Mouse (Mus musculus): ENCODE measurements at regions not wholly inside any gene's neighbourhood (a gene's known extent, or its start where the extent isn't known, plus 50 kb on each side); places are given as distances from the start of the nearest gene placed in this dataset.
"Not testable (repeated sequence)": the region's sequence is repeated elsewhere in the genome, so short reads cannot be mapped to it uniquely, and the experiment has no call there.

DNA sequence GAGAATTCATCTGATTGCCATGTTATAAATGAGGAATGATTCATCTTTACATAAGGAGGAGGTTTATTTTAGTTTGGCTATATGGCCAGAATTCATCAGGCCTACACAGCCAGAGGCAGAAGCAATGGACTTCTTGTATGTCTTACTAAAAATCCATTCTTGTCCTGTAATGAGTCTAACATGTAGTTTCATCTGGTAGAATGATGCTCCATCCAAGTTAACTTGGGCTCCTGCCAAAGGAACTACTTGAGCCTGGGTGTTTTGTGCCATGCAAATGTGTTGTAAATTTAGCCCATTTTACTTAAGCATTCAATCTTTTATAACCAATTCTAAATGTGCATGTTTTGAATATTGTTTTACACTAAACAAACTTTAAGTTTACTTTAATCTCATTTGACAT lies 462.9 kb upstream of the Pom121l12 start:
- ATAC-seq (ENCODE audit: low TSS enrichment) = peak; percentile 84

DNA sequence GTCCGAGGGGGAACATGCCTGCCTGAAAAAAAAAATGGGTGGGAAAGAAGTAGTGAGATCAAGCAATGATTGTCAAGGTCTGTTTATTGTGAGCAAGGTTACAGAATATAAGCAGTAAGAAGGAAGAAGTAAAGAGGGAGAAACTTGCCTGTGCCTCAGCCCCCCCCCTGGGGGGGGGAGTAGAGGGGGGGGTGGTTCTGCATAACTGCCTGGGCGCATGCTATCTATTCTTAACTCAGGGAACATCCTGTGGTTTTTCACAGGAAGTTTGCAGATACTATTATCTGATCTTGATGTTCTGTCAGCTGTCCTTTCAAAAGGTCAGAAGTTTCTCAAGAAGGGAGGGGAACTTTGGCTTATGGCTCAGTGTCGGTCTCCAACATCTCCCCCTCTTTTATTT lies 456.7 kb upstream of the Pom121l12 start:
- not testable (repeated sequence) for ATAC-seq (ENCODE audit: low TSS enrichment)

DNA sequence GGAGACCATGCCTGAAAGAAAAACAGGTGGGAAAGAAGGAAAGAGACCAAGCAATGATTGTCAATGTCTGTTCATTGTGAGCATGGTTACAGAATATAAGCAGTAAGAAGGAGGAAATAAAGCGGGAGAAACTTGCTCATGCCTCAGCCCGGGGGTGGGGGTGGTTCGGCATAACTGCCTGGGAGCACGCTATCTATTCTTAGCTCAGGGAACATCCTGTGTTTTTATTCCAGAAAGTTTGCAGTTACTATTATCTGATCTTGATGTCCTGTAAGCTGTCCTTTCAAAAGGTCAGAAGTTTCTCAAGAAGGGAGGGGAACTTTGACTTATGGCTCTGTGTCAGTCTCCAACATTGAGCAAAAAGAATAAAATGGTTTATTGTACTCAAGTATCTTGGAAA lies 451.4 kb upstream of the Pom121l12 start:
- no peak for ATAC-seq (ENCODE audit: low TSS enrichment)

DNA sequence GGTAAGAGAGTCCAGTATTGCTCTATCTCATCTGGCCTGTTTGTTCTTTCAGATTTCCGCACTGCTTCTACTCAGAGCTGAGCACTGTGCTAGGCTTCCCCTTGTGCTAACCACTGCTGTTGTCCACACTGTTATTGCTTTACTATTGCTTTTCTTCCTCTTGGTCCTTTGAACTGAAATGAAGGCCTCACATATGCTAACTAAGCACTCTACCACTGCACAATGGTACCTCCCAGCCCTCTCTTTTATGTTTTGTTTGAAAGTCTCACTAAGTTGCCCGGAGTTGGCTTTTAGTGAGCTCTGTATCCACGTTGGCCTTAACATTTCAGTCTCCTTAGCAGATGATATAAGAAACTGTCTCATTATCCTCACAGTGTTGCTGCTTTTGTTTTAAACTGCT lies 439.7 kb upstream of the Pom121l12 start:
- no peak for ATAC-seq (ENCODE audit: low TSS enrichment)

DNA sequence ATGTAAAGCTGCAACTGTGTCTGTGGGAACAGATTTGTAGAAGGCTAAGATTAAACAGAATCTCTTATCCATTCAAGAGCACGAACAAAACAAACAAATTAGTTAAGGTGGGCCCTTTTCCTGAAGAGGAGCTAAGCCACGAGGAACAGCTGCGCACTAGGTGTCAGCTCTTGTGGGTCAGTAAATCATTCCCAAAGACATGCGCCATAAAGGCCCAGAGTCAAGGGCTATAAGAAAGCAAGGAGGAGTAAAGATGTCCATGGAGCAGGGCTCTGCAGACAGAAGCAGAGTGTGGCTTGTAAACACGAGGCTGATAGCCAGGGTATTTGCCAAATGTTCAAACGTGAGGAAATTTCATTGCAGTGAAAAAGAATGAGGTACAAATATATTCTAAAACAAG lies 429.6 kb upstream of the Pom121l12 start:
- ATAC-seq (ENCODE audit: low TSS enrichment) = no peak

DNA sequence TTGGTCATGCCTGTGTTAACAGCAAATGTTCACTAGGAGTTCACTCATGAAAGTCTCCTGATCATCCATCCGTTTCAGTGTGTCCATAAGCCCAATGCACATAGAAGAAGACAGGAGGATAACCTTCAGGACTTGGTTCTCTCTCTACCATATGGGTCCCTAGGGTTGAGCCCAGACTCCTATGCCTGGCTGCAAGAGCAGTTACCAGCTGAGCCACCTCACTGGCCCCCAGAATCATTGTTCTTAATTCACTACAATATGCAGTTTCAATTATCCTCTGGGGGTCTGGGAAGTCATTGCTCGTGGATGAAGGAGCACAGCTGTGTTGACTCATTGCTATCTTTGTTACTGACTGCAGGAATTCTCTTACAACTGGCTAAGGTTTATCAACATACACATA lies 424.5 kb upstream of the Pom121l12 start:
- no peak for ATAC-seq (ENCODE audit: low TSS enrichment)

DNA sequence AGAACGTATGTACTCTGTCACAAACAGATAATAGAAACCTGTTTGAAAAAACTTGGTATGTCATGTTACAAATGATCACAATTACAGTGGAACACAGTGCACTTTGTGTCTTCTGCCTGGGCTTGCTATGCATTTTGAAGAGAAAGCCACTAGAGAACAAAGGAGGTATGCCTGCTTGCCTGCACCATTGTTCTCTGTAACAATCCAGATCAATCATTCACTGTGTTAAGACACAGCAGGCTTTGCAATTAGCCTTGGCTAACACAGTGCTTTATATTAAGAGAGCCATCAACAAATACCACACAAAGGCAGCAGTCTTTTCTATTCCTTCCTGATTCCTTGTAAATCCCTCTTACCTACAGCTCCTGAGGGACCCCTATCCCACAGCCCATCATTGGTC lies 417.1 kb upstream of the Pom121l12 start:
- peak; percentile 74 for ATAC-seq (ENCODE audit: low TSS enrichment)

DNA sequence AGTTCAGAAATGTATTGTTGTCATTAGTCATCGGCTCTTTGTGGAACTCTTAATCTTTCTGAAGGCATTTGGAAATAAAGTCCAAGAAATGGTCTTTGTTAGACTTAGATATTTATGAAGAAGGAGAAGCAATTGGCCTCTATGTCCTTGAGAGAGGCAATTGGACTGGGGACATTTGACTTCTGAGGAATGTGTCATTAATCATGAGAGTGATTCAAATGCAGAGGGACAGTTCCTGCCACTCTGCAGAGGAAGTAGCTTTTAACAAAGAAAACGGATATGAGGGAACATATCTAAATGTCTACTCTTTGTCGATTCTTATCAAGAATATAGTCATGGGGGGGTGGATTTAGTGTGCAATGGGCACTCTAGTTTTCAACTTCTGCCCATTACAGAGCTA lies 416.6 kb upstream of the Pom121l12 start:
- no peak for ATAC-seq (ENCODE audit: low TSS enrichment)

DNA sequence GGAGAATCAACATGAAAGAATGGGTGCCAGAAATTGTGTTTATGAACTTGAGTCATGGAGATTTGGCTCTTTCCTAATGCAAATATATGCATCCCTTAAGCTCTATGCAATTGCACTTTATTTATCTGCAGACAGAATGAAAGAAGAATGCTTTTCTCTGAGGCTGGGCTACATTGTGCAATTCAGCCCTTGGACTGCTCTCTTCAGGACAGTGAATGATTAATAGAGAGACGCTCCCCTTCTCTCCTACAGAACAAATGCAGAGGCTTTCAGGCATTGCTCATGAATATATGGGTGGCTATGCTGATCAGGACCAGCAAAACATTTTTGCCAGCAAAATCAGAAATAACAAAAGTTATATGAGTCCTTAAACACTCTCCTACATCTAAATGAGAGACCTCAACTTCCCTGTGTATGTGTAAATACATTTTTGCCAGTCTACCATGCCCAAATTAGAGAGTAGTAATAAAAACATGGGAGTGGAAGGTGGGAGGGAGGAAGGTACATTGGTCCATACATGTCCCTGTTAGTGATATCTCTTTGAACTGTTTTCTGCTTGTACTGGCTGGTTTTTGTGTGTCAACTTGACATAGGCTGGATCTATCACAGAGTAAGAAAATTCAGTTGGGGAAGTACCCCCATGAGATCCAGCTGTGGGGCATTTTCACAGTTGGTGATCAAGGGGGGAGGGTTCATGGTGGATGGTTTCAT lies 415.7 kb upstream of the Pom121l12 start:
- peak; percentile 59 for ATAC-seq (ENCODE audit: low TSS enrichment)

DNA sequence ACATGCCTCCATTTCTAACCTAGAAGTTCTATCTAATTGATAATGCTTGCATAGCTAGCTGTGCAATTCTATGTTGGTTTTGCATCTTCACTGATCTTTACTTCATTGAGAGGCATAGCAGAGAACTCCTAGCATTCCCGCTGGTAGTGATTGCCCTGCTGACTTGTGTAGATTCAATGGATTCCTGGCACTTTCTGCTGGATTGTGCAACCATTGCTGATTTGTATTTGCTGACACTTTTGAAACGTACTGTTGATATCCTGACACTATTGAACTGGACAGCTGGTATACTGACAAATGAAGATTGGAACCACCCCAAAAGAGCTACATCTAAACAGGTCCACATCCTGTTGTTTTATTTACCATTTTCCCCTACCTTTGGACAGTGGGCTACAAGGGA lies 404.0 kb upstream of the Pom121l12 start:
- ATAC-seq (ENCODE audit: low TSS enrichment) = no peak
